Mouse (Mus musculus): ENCODE data around the gene Mcf2l. TPM values are rescaled to one million over a fixed set of nuclear protein-coding genes. Genes with fewer than 3 reads are reported as not detected.

The Mcf2l gene
- polyA plus RNA-seq, 1 experiment from 2014 or later: 18.5 TPM

- 0 out of 2 replicates have a peak, but pooled peaks cover 2% of the 10 kb centered on the region for H3K4me1 ChIP-seq (ENCODE audit: control insufficient read depth, insufficient read depth, low read length)
- 68% methylated on average over 3 of the region's 3 CpGs for WGBS
- no peak overlapping the region for H3K4me3 ChIP-seq (replicated peaks; ENCODE audit: low read length)
- H3K9ac ChIP-seq (ENCODE audit: low read length): no peak overlapping the region
- H3K27me3 ChIP-seq (ENCODE audit: control insufficient read depth, insufficient read depth, low read length): peaks cover 3% of the 10 kb centered on the region; the same call in 1 of the 2 replicates
- ATAC-seq (ENCODE audit: insufficient read depth, low FRiP score): no peak
- no peaks in the 10 kb centered on the region for H3K9me3 ChIP-seq (replicated peaks; ENCODE audit: control insufficient read depth, low read length)
- H3K36me3 ChIP-seq (ENCODE audit: control insufficient read depth, insufficient read depth, low read length): no peaks in the 10 kb centered on the region
- no peak overlapping the region for H3K4me2 ChIP-seq (ENCODE audit: low read depth, low read length)
- H3K27ac ChIP-seq (ENCODE audit: low read length): no peak overlapping the region
Observed at GRCm38 (mm10) chr8:12869661-12870060, 3.9 kb upstream of the Mcf2l start.

DNA sequence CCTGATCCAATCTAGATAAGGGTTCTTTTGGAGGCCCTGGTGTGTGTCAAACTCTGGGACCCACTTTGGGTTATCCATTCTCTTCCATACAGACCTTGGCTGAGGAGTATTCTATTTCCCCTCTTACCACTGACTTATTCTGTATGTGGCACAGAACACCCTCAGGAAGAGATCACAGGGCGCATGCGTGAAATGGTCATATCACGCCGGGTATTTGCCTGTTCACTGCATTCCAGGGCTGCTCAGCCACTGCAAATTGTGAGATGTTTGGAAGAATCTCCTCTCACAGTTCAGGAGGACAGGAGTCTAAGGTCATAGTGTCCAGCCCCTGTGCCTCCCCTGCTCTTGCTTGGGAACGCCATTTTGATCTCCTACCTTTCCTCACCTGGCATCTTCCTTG is 3.0 kb upstream of the Mcf2l start:
- no peaks in the 10 kb centered on the region for H3K36me3 ChIP-seq (ENCODE audit: control insufficient read depth, insufficient read depth, low read length)
- no peak overlapping the region for H3K4me2 ChIP-seq (ENCODE audit: low read depth, low read length)
- H3K27ac ChIP-seq (ENCODE audit: low read length): no peak overlapping the region
- H3K27me3 ChIP-seq (ENCODE audit: control insufficient read depth, insufficient read depth, low read length): peaks cover 3% of the 10 kb centered on the region; the same call in 1 of the 2 replicates
- 87% methylated on average over 5 of the region's 5 CpGs for WGBS
- H3K4me1 ChIP-seq (ENCODE audit: control insufficient read depth, insufficient read depth, low read length): 0 out of 2 replicates have a peak, but pooled peaks cover 2% of the 10 kb centered on the region
- no peak overlapping the region for H3K4me3 ChIP-seq (replicated peaks; ENCODE audit: low read length)
- H3K9me3 ChIP-seq (replicated peaks; ENCODE audit: control insufficient read depth, low read length): no peaks in the 10 kb centered on the region
- no peak overlapping the region for H3K9ac ChIP-seq (ENCODE audit: low read length)
- no peak for ATAC-seq (ENCODE audit: insufficient read depth, low FRiP score)

GRCm38 (mm10) chr8:12871461-12871860 is 2.1 kb upstream of the Mcf2l start:
- no peak for ATAC-seq (ENCODE audit: insufficient read depth, low FRiP score)
- peaks cover 3% of the 10 kb centered on the region; the same call in 1 of the 2 replicates for H3K27me3 ChIP-seq (ENCODE audit: control insufficient read depth, insufficient read depth, low read length)
- no peak overlapping the region for H3K9ac ChIP-seq (ENCODE audit: low read length)
- no peak overlapping the region for H3K27ac ChIP-seq (ENCODE audit: low read length)
- WGBS: 11% methylated on average over 5 of the region's 5 CpGs
- H3K9me3 ChIP-seq (replicated peaks; ENCODE audit: control insufficient read depth, low read length): no peaks in the 10 kb centered on the region
- H3K4me2 ChIP-seq (ENCODE audit: low read depth, low read length): no peak overlapping the region
- no peak overlapping the region for H3K4me3 ChIP-seq (replicated peaks; ENCODE audit: low read length)
- H3K4me1 ChIP-seq (ENCODE audit: control insufficient read depth, insufficient read depth, low read length): 0 out of 2 replicates have a peak, but pooled peaks cover 2% of the 10 kb centered on the region
- H3K36me3 ChIP-seq (ENCODE audit: control insufficient read depth, insufficient read depth, low read length): no peaks in the 10 kb centered on the region

- Histone ChIP-seq H3K4me2 (ENCODE audit: low read depth, low read length) (peak overlapping the region; percentile 85), H3K4me3 (replicated peaks; ENCODE audit: low read length) (peak overlapping the region; percentile 58), H3K27ac (ENCODE audit: low read length) (no peak overlapping the region), H3K4me1 (ENCODE audit: control insufficient read depth, insufficient read depth, low read length) (0 out of 2 replicates have a peak, but pooled peaks cover 2% of the 10 kb centered on the region), H3K9me3 (replicated peaks; ENCODE audit: control insufficient read depth, low read length) (no peaks in the 10 kb centered on the region), H3K27me3 (ENCODE audit: control insufficient read depth, insufficient read depth, low read length) (peaks cover 3% of the 10 kb centered on the region; the same call in 1 of the 2 replicates), H3K9ac (ENCODE audit: low read length) (peak overlapping the region; percentile 59; the same call in 1 of the 2 replicates), H3K36me3 (ENCODE audit: control insufficient read depth, insufficient read depth, low read length) (no peaks in the 10 kb centered on the region)
- ATAC-seq (ENCODE audit: insufficient read depth, low FRiP score): no peak
- WGBS: 5% methylated on average over 9 of the region's 9 CpGs
Observed at GRCm38 (mm10) chr8:12872983-12873356, 636 bp upstream of the Mcf2l start.

DNA sequence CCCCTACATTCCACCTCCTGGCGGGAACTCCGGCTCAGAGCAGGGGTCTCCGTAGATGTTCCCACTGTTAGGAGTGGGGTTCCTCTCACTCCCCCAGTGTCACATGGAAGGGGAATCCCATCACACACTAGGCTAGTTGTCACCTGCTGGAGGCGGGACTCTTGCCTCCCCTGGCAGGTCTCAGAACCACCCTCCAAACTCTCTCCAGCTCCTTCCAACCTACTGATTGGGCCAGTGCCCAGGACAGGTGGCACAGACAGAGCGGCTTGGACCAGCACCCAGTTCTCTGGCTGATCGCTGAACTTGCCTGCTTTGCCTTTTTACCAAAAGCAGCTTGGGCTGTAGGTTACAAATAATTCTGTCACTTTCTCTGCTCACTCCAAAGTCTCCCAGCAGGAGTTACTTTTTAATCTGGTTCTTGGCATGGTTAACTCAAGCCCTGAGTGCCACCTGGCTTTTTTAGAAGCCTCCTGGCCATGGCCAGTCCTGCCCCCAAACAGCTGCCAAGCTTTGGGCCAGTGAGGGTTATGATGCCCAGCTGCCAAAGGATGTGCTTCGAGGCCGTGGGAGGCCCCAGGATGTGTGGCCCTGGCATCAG is 687 bp downstream of the Mcf2l start:
- H3K36me3 ChIP-seq (ENCODE audit: control insufficient read depth, insufficient read depth, low read length): no peaks in the 10 kb centered on the region
- H3K4me2 ChIP-seq (ENCODE audit: low read depth, low read length): peak overlapping the region; percentile 85
- ATAC-seq (ENCODE audit: insufficient read depth, low FRiP score): 0 out of 2 replicates have a peak, but pooled peaks have one; percentile 6
- H3K9ac ChIP-seq (ENCODE audit: low read length): peak overlapping the region; percentile 59
- no peak overlapping the region for H3K27ac ChIP-seq (ENCODE audit: low read length)
- H3K9me3 ChIP-seq (replicated peaks; ENCODE audit: control insufficient read depth, low read length): no peaks in the 10 kb centered on the region
- peak overlapping the region; percentile 58 for H3K4me3 ChIP-seq (replicated peaks; ENCODE audit: low read length)
- H3K27me3 ChIP-seq (ENCODE audit: control insufficient read depth, insufficient read depth, low read length): peaks cover 3% of the 10 kb centered on the region; the same call in 1 of the 2 replicates
- WGBS: 20% methylated on average over 8 of the region's 8 CpGs
- 0 out of 2 replicates have a peak, but pooled peaks cover 2% of the 10 kb centered on the region for H3K4me1 ChIP-seq (ENCODE audit: control insufficient read depth, insufficient read depth, low read length)

DNA sequence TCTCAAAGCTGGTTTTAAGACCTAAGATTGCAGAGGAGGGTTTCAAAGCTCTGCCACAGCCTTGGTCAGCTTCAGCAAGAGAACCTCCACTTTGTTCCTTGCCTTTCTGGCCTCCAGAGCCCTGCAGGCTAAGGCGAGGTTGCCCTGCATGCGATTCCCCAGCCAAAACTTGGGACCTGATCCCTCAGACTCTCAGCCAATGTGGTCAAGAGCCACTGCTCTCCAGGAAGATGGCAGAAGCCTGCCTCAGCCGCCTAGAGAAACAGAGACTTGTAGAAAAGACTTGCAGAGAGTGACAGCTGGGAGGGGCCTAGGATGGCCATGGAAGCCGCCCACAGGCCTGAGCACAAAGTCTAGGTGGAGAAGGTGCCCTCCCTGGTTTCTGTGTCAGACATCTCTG is 1.4 kb downstream of the Mcf2l start:
- no peak overlapping the region for H3K4me3 ChIP-seq (replicated peaks; ENCODE audit: low read length)
- no peaks in the 10 kb centered on the region for H3K36me3 ChIP-seq (ENCODE audit: control insufficient read depth, insufficient read depth, low read length)
- no peak overlapping the region for H3K4me2 ChIP-seq (ENCODE audit: low read depth, low read length)
- no peak overlapping the region for H3K9ac ChIP-seq (ENCODE audit: low read length)
- H3K27me3 ChIP-seq (ENCODE audit: control insufficient read depth, insufficient read depth, low read length): peaks cover 3% of the 10 kb centered on the region; the same call in 1 of the 2 replicates
- H3K9me3 ChIP-seq (replicated peaks; ENCODE audit: control insufficient read depth, low read length): no peaks in the 10 kb centered on the region
- 76% methylated on average over 4 of the region's 4 CpGs for WGBS
- H3K4me1 ChIP-seq (ENCODE audit: control insufficient read depth, insufficient read depth, low read length): 0 out of 2 replicates have a peak, but pooled peaks cover 2% of the 10 kb centered on the region
- no peak overlapping the region for H3K27ac ChIP-seq (ENCODE audit: low read length)
- no peak for ATAC-seq (ENCODE audit: insufficient read depth, low FRiP score)

- Histone ChIP-seq H3K4me1 (ENCODE audit: control insufficient read depth, insufficient read depth, low read length) (0 out of 2 replicates have a peak, but pooled peaks cover 2% of the 10 kb centered on the region), H3K27ac (ENCODE audit: low read length) (no peak overlapping the region), H3K36me3 (ENCODE audit: control insufficient read depth, insufficient read depth, low read length) (no peaks in the 10 kb centered on the region), H3K27me3 (ENCODE audit: control insufficient read depth, insufficient read depth, low read length) (0 out of 2 replicates have a peak, but pooled peaks cover 3% of the 10 kb centered on the region), H3K4me3 (replicated peaks; ENCODE audit: low read length) (no peak overlapping the region), H3K4me2 (ENCODE audit: low read depth, low read length) (no peak overlapping the region), H3K9ac (ENCODE audit: low read length) (no peak overlapping the region), H3K9me3 (replicated peaks; ENCODE audit: control insufficient read depth, low read length) (no peaks in the 10 kb centered on the region)
- 76% methylated on average over 6 of the region's 6 CpGs for WGBS
- ATAC-seq (ENCODE audit: insufficient read depth, low FRiP score): no peak
Observed at GRCm38 (mm10) chr8:12877126-12877525, 3.5 kb downstream of the Mcf2l start.

DNA sequence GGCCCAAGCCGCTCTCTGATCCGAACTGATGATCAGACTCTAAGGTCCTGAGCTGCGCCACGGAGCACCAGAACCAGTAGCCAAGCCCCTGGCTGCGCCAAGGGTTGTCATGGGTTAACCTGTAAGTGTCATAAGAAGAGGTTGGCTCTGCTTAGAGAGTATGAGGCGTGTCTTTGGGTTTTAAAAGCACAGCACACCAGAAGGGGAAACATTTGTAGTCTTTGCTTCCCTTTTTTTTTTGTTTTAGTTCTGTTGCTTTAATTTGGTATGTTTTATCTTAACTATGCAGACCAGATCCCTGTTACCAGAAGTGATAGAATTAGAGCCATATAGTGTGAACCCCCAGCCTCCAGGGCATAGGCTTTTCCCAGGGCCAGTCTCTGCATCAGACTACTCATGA is 6.6 kb downstream of the Mcf2l start:
- Histone ChIP-seq H3K4me3 (replicated peaks; ENCODE audit: low read length) (no peak overlapping the region), H3K27ac (ENCODE audit: low read length) (no peak overlapping the region), H3K36me3 (ENCODE audit: control insufficient read depth, insufficient read depth, low read length) (no peaks in the 10 kb centered on the region), H3K4me1 (ENCODE audit: control insufficient read depth, insufficient read depth, low read length) (peaks cover 7% of the 10 kb centered on the region), H3K27me3 (ENCODE audit: control insufficient read depth, insufficient read depth, low read length) (no peaks in the 10 kb centered on the region), H3K4me2 (ENCODE audit: low read depth, low read length) (no peak overlapping the region), H3K9ac (ENCODE audit: low read length) (no peak overlapping the region), H3K9me3 (replicated peaks; ENCODE audit: control insufficient read depth, low read length) (no peaks in the 10 kb centered on the region)
- 89% methylated on average over 6 of the region's 6 CpGs for WGBS
- no peak for ATAC-seq (ENCODE audit: insufficient read depth, low FRiP score)

GRCm38 (mm10) chr8:12883051-12884004 is 9.7 kb downstream of the Mcf2l start:
- Histone ChIP-seq H3K36me3 (ENCODE audit: control insufficient read depth, insufficient read depth, low read length) (no peaks in the 10 kb centered on the region), H3K27ac (ENCODE audit: low read length) (no peak overlapping the region), H3K9me3 (replicated peaks; ENCODE audit: control insufficient read depth, low read length) (no peaks in the 10 kb centered on the region), H3K4me2 (ENCODE audit: low read depth, low read length) (no peak overlapping the region), H3K4me1 (ENCODE audit: control insufficient read depth, insufficient read depth, low read length) (peaks cover 7% of the 10 kb centered on the region), H3K4me3 (replicated peaks; ENCODE audit: low read length) (no peak overlapping the region), H3K9ac (ENCODE audit: low read length) (no peak overlapping the region), H3K27me3 (ENCODE audit: control insufficient read depth, insufficient read depth, low read length) (no peaks in the 10 kb centered on the region)
- ATAC-seq (ENCODE audit: insufficient read depth, low FRiP score): peak; percentile 26; the same call in 1 of the 2 replicates
- WGBS: 54% methylated on average over 21 of the region's 21 CpGs

All from stomach, embryonic 16.5 days (tissue).